Mouse (Mus musculus): ENCODE measurements around the gene Ldlr. TPM values are rescaled to one million over a fixed set of nuclear protein-coding genes. Genes with fewer than 3 reads are reported as not detected.

Ldlr gene
- polyA plus RNA-seq, 1 experiment: 17.9 TPM

DNA sequence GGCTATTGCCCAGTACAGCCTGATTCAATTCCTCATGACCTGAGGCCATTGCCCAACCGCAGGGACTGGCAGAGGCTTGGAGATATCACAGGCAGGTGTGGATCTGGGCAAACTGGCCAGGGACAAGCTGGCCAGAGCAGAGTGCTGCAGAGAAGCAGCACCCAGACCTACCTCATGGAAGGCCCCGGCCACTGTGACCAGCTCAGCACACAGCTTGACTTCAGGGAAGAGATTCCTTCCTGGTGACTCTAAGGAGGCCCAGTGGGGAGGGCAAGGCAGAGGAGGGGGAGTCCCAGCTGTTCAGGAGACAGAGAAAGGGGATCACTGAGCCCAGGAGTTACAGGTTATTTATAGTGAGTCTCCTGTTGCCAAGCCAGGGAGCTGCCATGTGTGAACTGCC is 2.2 kb upstream of the Ldlr start:
- Histone ChIP-seq H3K4me1 (ENCODE audit: control insufficient read depth, insufficient read depth, low read length) (peaks cover 2% of the 10 kb centered on the region; the same call in 1 of the 2 replicates), H3K4me3 (ENCODE audit: insufficient read depth, low read length) (no peak overlapping the region), H3K27ac (ENCODE audit: insufficient read depth, low read length) (no peak overlapping the region)
- TF ChIP-seq CTCF (IDR thresholded peaks at IDR 0.05; ENCODE audit: extremely low read depth, insufficient read depth, low read length): no peak
- no peak for TF ChIP-seq POLR2A (IDR thresholded peaks at IDR 0.05; ENCODE audit: extremely low read depth, insufficient read depth, low read length)

DNA sequence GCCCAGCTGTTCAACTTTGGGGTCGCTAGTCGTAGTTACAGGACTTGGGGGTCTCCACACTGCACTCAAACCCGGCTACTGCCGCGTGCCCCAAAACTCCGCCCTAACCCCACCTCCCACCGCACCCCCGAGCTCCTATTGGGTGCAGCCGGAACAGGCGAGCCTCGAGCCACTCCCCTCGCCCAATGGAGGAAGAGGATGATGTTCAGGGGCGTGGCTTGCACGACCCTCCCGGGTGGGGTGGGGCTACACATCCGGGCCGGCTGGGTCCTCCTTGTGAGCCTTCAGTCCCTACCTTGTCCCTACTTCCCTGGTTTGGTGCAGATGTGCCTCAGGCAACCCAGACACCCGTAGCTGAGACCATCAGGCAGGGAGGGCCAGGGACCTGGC is 859 bp downstream of the Ldlr start:
- H3K4me1 ChIP-seq (ENCODE audit: control insufficient read depth, insufficient read depth, low read length): peaks cover 5% of the 10 kb centered on the region; the same call in 1 of the 2 replicates
- TF ChIP-seq CTCF (IDR thresholded peaks at IDR 0.05; ENCODE audit: extremely low read depth, insufficient read depth, low read length) (no peak), POLR2A (IDR thresholded peaks at IDR 0.05; ENCODE audit: extremely low read depth, insufficient read depth, low read length) (peak; percentile 51; the same call in 1 of the 2 replicates)
- peak overlapping the region; percentile 92 for H3K4me3 ChIP-seq (ENCODE audit: insufficient read depth, low read length)
- peak overlapping the region; percentile 82 for H3K27ac ChIP-seq (ENCODE audit: insufficient read depth, low read length)

GRCm38 (mm10) chr9:21725224-21726121 is 2.2 kb downstream of the Ldlr start:
- peaks cover 5% of the 10 kb centered on the region; the same call in 1 of the 2 replicates for H3K4me1 ChIP-seq (ENCODE audit: control insufficient read depth, insufficient read depth, low read length)
- TF ChIP-seq POLR2A (IDR thresholded peaks at IDR 0.05; ENCODE audit: extremely low read depth, insufficient read depth, low read length) (no peak), CTCF (IDR thresholded peaks at IDR 0.05; ENCODE audit: extremely low read depth, insufficient read depth, low read length) (no peak)
- no peak overlapping the region for H3K27ac ChIP-seq (ENCODE audit: insufficient read depth, low read length)
- H3K4me3 ChIP-seq (ENCODE audit: insufficient read depth, low read length): peak overlapping the region; percentile 92; the same call in 1 of the 2 replicates

DNA sequence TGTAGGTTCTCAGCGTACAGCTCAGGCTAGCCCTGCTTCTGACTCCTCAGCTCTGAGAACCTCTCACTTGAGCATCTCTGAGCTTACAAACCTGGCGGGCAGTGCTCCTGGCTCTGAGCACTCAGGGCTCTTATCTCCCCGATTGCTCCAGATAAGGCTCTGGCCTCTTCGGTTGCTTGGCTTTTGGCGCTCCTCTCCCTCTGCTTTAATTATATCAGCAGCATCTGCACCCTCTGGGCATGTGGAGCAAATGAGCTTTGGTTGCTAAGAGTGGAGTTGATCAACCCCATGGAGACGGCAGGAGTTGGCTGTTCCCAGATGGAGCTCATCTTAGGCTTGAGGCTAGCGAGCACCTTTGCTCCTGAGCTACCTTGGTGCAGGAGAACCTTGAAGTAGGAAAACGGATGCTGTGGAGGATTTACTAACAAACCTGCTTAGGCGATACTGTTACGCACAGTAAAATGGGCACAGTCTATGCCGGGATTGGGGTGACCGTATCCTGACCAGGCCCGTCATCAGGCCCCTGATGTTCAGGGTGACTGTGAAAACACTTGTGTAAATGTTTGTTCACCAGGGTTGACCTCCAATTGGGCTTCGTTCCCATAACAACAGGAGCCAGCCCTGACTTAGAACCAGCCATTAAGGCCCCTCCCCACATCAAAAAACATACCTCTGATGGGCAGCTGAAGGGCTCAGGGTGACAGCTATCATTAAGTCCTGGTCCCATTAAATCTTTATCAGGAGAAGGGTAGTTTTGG is 3.1 kb downstream of the Ldlr start:
- no peak overlapping the region for H3K27ac ChIP-seq (ENCODE audit: insufficient read depth, low read length)
- no peak for TF ChIP-seq CTCF (IDR thresholded peaks at IDR 0.05; ENCODE audit: extremely low read depth, insufficient read depth, low read length)
- no peak for TF ChIP-seq POLR2A (IDR thresholded peaks at IDR 0.05; ENCODE audit: extremely low read depth, insufficient read depth, low read length)

GRCm38 (mm10) chr9:21728261-21728832 is 5.1 kb downstream of the Ldlr start:
- peaks cover 5% of the 10 kb centered on the region; the same call in 1 of the 2 replicates for H3K4me1 ChIP-seq (ENCODE audit: control insufficient read depth, insufficient read depth, low read length)
- H3K4me3 ChIP-seq (ENCODE audit: insufficient read depth, low read length): no peak overlapping the region
- TF ChIP-seq POLR2A (IDR thresholded peaks at IDR 0.05; ENCODE audit: extremely low read depth, insufficient read depth, low read length) (no peak), CTCF (IDR thresholded peaks at IDR 0.05; ENCODE audit: extremely low read depth, insufficient read depth, low read length) (no peak)
- H3K27ac ChIP-seq (ENCODE audit: insufficient read depth, low read length): no peak overlapping the region

More for the DNA sequence above, 3.1 kb downstream of the Ldlr start:
- H3K4me3 ChIP-seq (ENCODE audit: insufficient read depth, low read length): no peak overlapping the region
- peaks cover 5% of the 10 kb centered on the region; the same call in 1 of the 2 replicates for H3K4me1 ChIP-seq (ENCODE audit: control insufficient read depth, insufficient read depth, low read length)

DNA sequence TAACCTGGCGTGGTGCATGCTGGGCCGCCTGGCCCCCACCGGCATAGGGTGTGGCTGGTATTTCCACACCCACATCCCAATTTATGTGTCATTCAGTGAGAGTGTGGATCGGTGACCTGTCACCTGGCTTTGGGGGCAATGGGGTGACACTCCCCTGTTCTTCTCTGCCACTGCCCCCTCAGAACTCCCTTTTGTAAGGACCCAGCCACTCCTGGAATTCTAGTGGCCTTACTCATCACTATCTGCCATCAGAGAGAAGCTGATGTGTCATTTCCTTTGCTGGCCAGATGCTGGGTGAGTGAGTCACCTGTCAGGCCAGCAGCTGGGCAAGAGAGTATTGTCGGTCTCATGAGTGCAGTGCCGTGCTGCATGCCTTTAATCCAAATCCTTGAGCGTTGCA is 6.0 kb downstream of the Ldlr start:
- Histone ChIP-seq H3K4me1 (ENCODE audit: control insufficient read depth, insufficient read depth, low read length) (peaks cover 5% of the 10 kb centered on the region; the same call in 1 of the 2 replicates), H3K27ac (ENCODE audit: insufficient read depth, low read length) (no peak overlapping the region), H3K4me3 (ENCODE audit: insufficient read depth, low read length) (no peak overlapping the region)
- no peak for TF ChIP-seq POLR2A (IDR thresholded peaks at IDR 0.05; ENCODE audit: extremely low read depth, insufficient read depth, low read length)
- no peak for TF ChIP-seq CTCF (IDR thresholded peaks at IDR 0.05; ENCODE audit: extremely low read depth, insufficient read depth, low read length)

- Histone ChIP-seq H3K27ac (ENCODE audit: insufficient read depth, low read length) (no peak overlapping the region), H3K4me3 (ENCODE audit: insufficient read depth, low read length) (no peak overlapping the region), H3K4me1 (ENCODE audit: control insufficient read depth, insufficient read depth, low read length) (no peaks in the 10 kb centered on the region)
- TF ChIP-seq CTCF (IDR thresholded peaks at IDR 0.05; ENCODE audit: extremely low read depth, insufficient read depth, low read length) (no peak), POLR2A (IDR thresholded peaks at IDR 0.05; ENCODE audit: extremely low read depth, insufficient read depth, low read length) (no peak)
Measured at GRCm38 (mm10) chr9:21732288-21732687, 9.0 kb downstream of the Ldlr start.

GRCm38 (mm10) chr9:21733446-21733845 is 10.2 kb downstream of the Ldlr start:
- Histone ChIP-seq H3K27ac (ENCODE audit: insufficient read depth, low read length) (no peak overlapping the region), H3K4me3 (ENCODE audit: insufficient read depth, low read length) (no peak overlapping the region), H3K4me1 (ENCODE audit: control insufficient read depth, insufficient read depth, low read length) (no peaks in the 10 kb centered on the region)
- no peak for TF ChIP-seq CTCF (IDR thresholded peaks at IDR 0.05; ENCODE audit: extremely low read depth, insufficient read depth, low read length)
- TF ChIP-seq POLR2A (IDR thresholded peaks at IDR 0.05; ENCODE audit: extremely low read depth, insufficient read depth, low read length): no peak

- H3K4me3 ChIP-seq (ENCODE audit: insufficient read depth, low read length): no peak overlapping the region
- TF ChIP-seq CTCF (IDR thresholded peaks at IDR 0.05; ENCODE audit: extremely low read depth, insufficient read depth, low read length): no peak
- no peak for TF ChIP-seq POLR2A (IDR thresholded peaks at IDR 0.05; ENCODE audit: extremely low read depth, insufficient read depth, low read length)
- H3K27ac ChIP-seq (ENCODE audit: insufficient read depth, low read length): no peak overlapping the region
- no peaks in the 10 kb centered on the region for H3K4me1 ChIP-seq (ENCODE audit: control insufficient read depth, insufficient read depth, low read length)
Measured at GRCm38 (mm10) chr9:21733989-21734388, 10.7 kb downstream of the Ldlr start.

Data from cortical plate, adult 2 months (tissue).